Comparison of ENCODE assay signal across 10 mouse cellular contexts in genomic region chr9:46185191-46185590, GRCm38 (mm10). TPM values are rescaled to one million over a fixed set of nuclear protein-coding genes. Genes with fewer than 3 reads are reported as not detected.
DNase-seq lines count a peak whose midpoint lies in the region; ATAC-seq and TF ChIP-seq lines count a peak whose summit lies in the region.
"Had no signal": no experiment of that assay in that cellular context is flagged by ENCODE, and none has a peak within 500 bp of the region (broad histone marks: within the 10 kb centered on the region; RNA-seq: fewer than 3 reads in every experiment).

No protein-coding gene starts in this region.

- H3K9ac ChIP-seq in midbrain, embryonic 11.5 days (ENCODE audit: low read length), result no peak overlapping the region
- no peak overlapping the region for H3K9ac ChIP-seq in limb, embryonic 15.5 days

- no peak overlapping the region for H3K4me2 ChIP-seq in midbrain, embryonic 11.5 days
- H3K4me2 ChIP-seq in limb, embryonic 15.5 days, result no peak overlapping the region

- no peaks in the 10 kb centered on the region for H3K27me3 ChIP-seq in midbrain, embryonic 11.5 days (ENCODE audit: control insufficient read depth, insufficient read depth, low read length)
- H3K27me3 ChIP-seq in midbrain, embryonic 10.5 days (ENCODE audit: low read depth, poor library complexity, severe bottlenecking), result no peaks in the 10 kb centered on the region
- H3K27me3 ChIP-seq in limb, embryonic 15.5 days, result no peaks in the 10 kb centered on the region

- H3K4me3 ChIP-seq in midbrain, embryonic 11.5 days (ENCODE audit: low read depth, low read length), result no peak overlapping the region
- no peak overlapping the region for H3K4me3 ChIP-seq in midbrain, embryonic 10.5 days
- no peak overlapping the region for H3K4me3 ChIP-seq in embryonic fibroblast, embryonic 13.5 days (ENCODE audit: insufficient read depth, low read length)
- no peak overlapping the region for H3K4me3 ChIP-seq in limb, embryonic 15.5 days

- no peak for TF ChIP-seq CTCF in embryonic fibroblast, embryonic 13.5 days (IDR thresholded peaks at IDR 0.05; ENCODE audit: borderline replicate concordance, insufficient read depth, low read length)

- no peak for ATAC-seq in midbrain, embryonic 11.5 days (ENCODE audit: low FRiP score)
- no peak for ATAC-seq in limb, embryonic 15.5 days (ENCODE audit: insufficient number of reproducible peaks, low FRiP score, low TSS enrichment, low read depth)

- H3K4me1 ChIP-seq in midbrain, embryonic 11.5 days (ENCODE audit: control insufficient read depth, insufficient read depth, low read length), result no peaks in the 10 kb centered on the region
- no peaks in the 10 kb centered on the region for H3K4me1 ChIP-seq in midbrain, embryonic 10.5 days
- H3K4me1 ChIP-seq in embryonic fibroblast, embryonic 13.5 days (ENCODE audit: control insufficient read depth, insufficient read depth, low read length), result peaks cover 11% of the 10 kb centered on the region
- peaks cover 6% of the 10 kb centered on the region for H3K4me1 ChIP-seq in limb, embryonic 15.5 days

- 55% methylated on average over 2 of the region's 2 CpGs for WGBS in midbrain, embryonic 11.5 days
- WGBS in midbrain, embryonic 10.5 days, result 59% methylated on average over 2 of the region's 2 CpGs
- WGBS in limb, embryonic 15.5 days, result 37% methylated on average over 2 of the region's 2 CpGs

- H3K36me3 ChIP-seq in midbrain, embryonic 11.5 days (ENCODE audit: control insufficient read depth, insufficient read depth, low read length), result no peaks in the 10 kb centered on the region
- H3K36me3 ChIP-seq in midbrain, embryonic 10.5 days, result 0 out of 2 replicates have a peak, but pooled peaks cover 3% of the 10 kb centered on the region
- H3K36me3 ChIP-seq in limb, embryonic 15.5 days, result peaks cover 7% of the 10 kb centered on the region

- peak; percentile 54 for DNase-seq in adrenal gland, adult 2 months
- DNase-seq in adrenal gland, postnatal 4 days (ENCODE audit: low spot score in 2 of 2), result no peak
- peak; percentile 89 for DNase-seq in midbrain, embryonic 11.5 days (ENCODE audit: low spot score, missing footprints)
- no peak for DNase-seq in midbrain, embryonic 10.5 days (ENCODE audit: low spot score)
- DNase-seq in thymus, postnatal 14 days, result peak; percentile 71
- DNase-seq in layer of hippocampus, adult 8-10 months (ENCODE audit: low spot score in 2 of 2), result no peak

- no peak overlapping the region for H3K27ac ChIP-seq in midbrain, embryonic 11.5 days (ENCODE audit: low read depth, low read length)
- no peak overlapping the region for H3K27ac ChIP-seq in midbrain, embryonic 10.5 days (replicated peaks)
- peak overlapping the region; percentile 37 for H3K27ac ChIP-seq in embryonic fibroblast, embryonic 13.5 days (ENCODE audit: insufficient read depth, low read length)
- peak overlapping the region; percentile 8; the same call in 1 of the 2 replicates for H3K27ac ChIP-seq in limb, embryonic 15.5 days

- no peaks in the 10 kb centered on the region for H3K9me3 ChIP-seq in midbrain, embryonic 11.5 days (ENCODE audit: control insufficient read depth, low read length)
- no peaks in the 10 kb centered on the region for H3K9me3 ChIP-seq in midbrain, embryonic 10.5 days (replicated peaks)
- no peaks in the 10 kb centered on the region for H3K9me3 ChIP-seq in limb, embryonic 15.5 days

- TF ChIP-seq POLR2A in embryonic fibroblast, embryonic 13.5 days (IDR thresholded peaks at IDR 0.05; ENCODE audit: low read depth, low read length), result no peak

RNA-seq across cellular contexts. Expression of gene Apoa1, which starts 43.2 kb away (rescaled TPM):
- total RNA-seq in adrenal gland, adult 2 months (2021), result 10 to 100 TPM in 1 of 2 experiments, 1 to 10 TPM in 1; 1.7 to 37.3 TPM
- polyA plus RNA-seq in adrenal gland, adult 2 months (2012; rRNA removed), result 0.75 and 5.6 TPM in 2 replicates
- total RNA-seq in adrenal gland, postnatal 4 days (2021), result 1,000 to 10,000 TPM in 1 of 2 experiments, 10 to 100 TPM in 1; 38.1 to 1,458 TPM
- 0.68 and 1.00 TPM in 2 replicates for polyA plus RNA-seq in midbrain, embryonic 11.5 days (2014; fragmentation: Nextera tagmentation; extraction: Ambion mirVana)
- polyA plus RNA-seq in midbrain, embryonic 10.5 days (2016; fragmentation: Nextera tagmentation; extraction: Ambion mirVana), result 0.65 and 1.2 TPM in 2 replicates
- polyA plus RNA-seq in embryonic fibroblast, embryonic 13.5 days (2011; ENCODE audit: insufficient read length, low read depth, missing spikeins), result not detected in 2 replicates
- 4.1 and 14.1 TPM in 2 replicates for polyA plus RNA-seq in limb, embryonic 15.5 days (2015; fragmentation: Nextera tagmentation; extraction: Ambion mirVana)
- total RNA-seq in layer of hippocampus, adult 8-10 months (2022), result under 1 TPM in 3 of 4 experiments, not detected in 1; 0.38 to 0.47 (median 0.41) TPM
- polyA plus RNA-seq: C2C12 had no signal

RNA-seq across cellular contexts. Expression of gene Apoc3, which starts 50.2 kb away (rescaled TPM):
- total RNA-seq in adrenal gland, adult 2 months (2021), result 10 to 100 TPM in 1 of 2 experiments, 1 to 10 TPM in 1; 4.6 to 20.4 TPM
- polyA plus RNA-seq in adrenal gland, adult 2 months (2012; rRNA removed), result 4.8 and 6.1 TPM in 2 replicates
- 1 to 10 TPM in 1 of 2 experiments, under 1 TPM in 1; 0.64 to 9.5 TPM for total RNA-seq in adrenal gland, postnatal 4 days (2021)
- not detected in 2 replicates for polyA plus RNA-seq in midbrain, embryonic 11.5 days (2014; fragmentation: Nextera tagmentation; extraction: Ambion mirVana)
- polyA plus RNA-seq in midbrain, embryonic 10.5 days (2016; fragmentation: Nextera tagmentation; extraction: Ambion mirVana), result not detected in 2 replicates
- polyA plus RNA-seq in embryonic fibroblast, embryonic 13.5 days (2011; ENCODE audit: insufficient read length, low read depth, missing spikeins), result not detected in 2 replicates
- not detected in 2 replicates for polyA plus RNA-seq in limb, embryonic 15.5 days (2015; fragmentation: Nextera tagmentation; extraction: Ambion mirVana)
- total RNA-seq in layer of hippocampus, adult 8-10 months (2022), result 1 to 10 TPM in 1 of 4 experiments, under 1 TPM in 1, not detected in 2; 0.86 to 2.0 TPM
- total RNA-seq: heart, postnatal 14 days had no signal
- polyA plus RNA-seq: C2C12 had no signal

RNA-seq across cellular contexts. Expression of gene Apoa4, which starts 55.3 kb away (rescaled TPM):
- under 1 TPM in 1 of 2 experiments, not detected in 1; 0.26 TPM for total RNA-seq in adrenal gland, adult 2 months (2021)
- 0.11 and 0.35 TPM in 2 replicates for polyA plus RNA-seq in adrenal gland, adult 2 months (2012; rRNA removed)
- 1 to 10 TPM in 1 of 2 experiments, under 1 TPM in 1; 0.48 to 3.8 TPM for total RNA-seq in adrenal gland, postnatal 4 days (2021)
- polyA plus RNA-seq in midbrain, embryonic 11.5 days (2014; fragmentation: Nextera tagmentation; extraction: Ambion mirVana), result not detected in 2 replicates
- not detected in 2 replicates for polyA plus RNA-seq in midbrain, embryonic 10.5 days (2016; fragmentation: Nextera tagmentation; extraction: Ambion mirVana)
- not detected in 2 replicates for polyA plus RNA-seq in embryonic fibroblast, embryonic 13.5 days (2011; ENCODE audit: insufficient read length, low read depth, missing spikeins)
- polyA plus RNA-seq in limb, embryonic 15.5 days (2015; fragmentation: Nextera tagmentation; extraction: Ambion mirVana), result 0.24 TPM in 1 of 2 replicates, not detected in the other
- not detected for total RNA-seq in layer of hippocampus, adult 8-10 months (2022)
- polyA plus RNA-seq: C2C12 had no signal

Comparison
In these comparisons a context has a peak if more than half of its experiments do, and no peak if none do; other contexts are left out.
1. DNase-seq: peak in adrenal gland, adult 2 months (single experiment), midbrain, embryonic 11.5 days (single experiment) and thymus, postnatal 14 days (single experiment); none in adrenal gland, postnatal 4 days (0 of 2), midbrain, embryonic 10.5 days (single experiment) and layer of hippocampus, adult 8-10 months (0 of 2).
2. H3K27ac ChIP-seq: peak in embryonic fibroblast, embryonic 13.5 days (single experiment) and limb, embryonic 15.5 days (single experiment); none in midbrain, embryonic 11.5 days (single experiment) and midbrain, embryonic 10.5 days (single experiment).